13 mouse cellular contexts compared by ENCODE assay signal in the genomic region with DNA sequence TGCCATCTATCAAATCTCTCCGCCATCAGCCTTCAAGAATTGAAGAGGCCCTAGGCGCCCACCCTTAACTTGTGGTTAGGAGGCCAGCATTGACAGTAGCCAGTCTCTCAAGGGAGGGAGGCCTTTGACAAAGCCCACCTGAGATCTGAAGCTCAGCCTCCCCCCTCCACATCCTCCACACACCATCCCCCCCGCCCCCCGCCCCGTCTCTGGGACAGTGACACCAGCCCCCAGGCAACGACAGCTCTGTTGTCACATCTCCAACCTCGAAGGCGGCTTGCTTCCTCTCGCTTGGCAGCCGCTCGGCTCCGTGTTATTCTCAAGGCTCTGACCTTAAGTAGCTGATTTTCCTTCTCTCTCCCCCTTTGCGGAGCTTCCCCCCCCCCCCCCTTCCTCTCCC. TPM values are rescaled to one million over a fixed set of nuclear protein-coding genes. Genes with fewer than 3 reads are reported as not detected.
DNase-seq lines count a peak whose midpoint lies in the region.
"Had no signal": no experiment of that assay in that cellular context is flagged by ENCODE, and none has a peak within 500 bp of the region (broad histone marks: within the 10 kb centered on the region; RNA-seq: fewer than 3 reads in every experiment).

No protein-coding gene starts in this region.

- intact Hi-C loops in left cerebral cortex, postnatal 4 days (cut with DNase I) = no loop called here

- peak; percentile 25 to 40 for DNase-seq in cerebellum, postnatal 14 days
- DNase-seq in cerebellum, postnatal 36 days = no peak
- DNase-seq in left cerebral cortex, postnatal 4 days = peak; percentile 48
- DNase-seq in left cerebral cortex, adult 11 months (ENCODE audit: low spot score) = no peak
- peak; percentile 27 for DNase-seq in right cerebral cortex, postnatal 4 days
- no peak for DNase-seq in right cerebral cortex, adult 2 months (ENCODE audit: low spot score in 2 of 2)
- peak; percentile 19 for DNase-seq in telencephalon, adult 2 months (ENCODE audit: low read depth, low spot score)
- DNase-seq in B cell, adult 2 months = no peak
- DNase-seq: cerebellum, adult 9-11 months; heart, adult 11 months; heart, postnatal 10 days; lung, postnatal 14 days; thymus, postnatal 14 days had no signal

RNA-seq across cellular contexts. Expression of gene Sdk2, which starts 55.3 kb away (rescaled TPM):
- total RNA-seq in left cerebral cortex, postnatal 4 days (2021) = 10 to 100 TPM; 23.8 to 24.8 TPM

Comparison
In these comparisons a context has a peak if more than half of its experiments do, and no peak if none do; other contexts are left out.
1. DNase-seq: peak in cerebellum, postnatal 14 days (2 of 2), left cerebral cortex, postnatal 4 days (single experiment), right cerebral cortex, postnatal 4 days (single experiment) and telencephalon, adult 2 months (single experiment); none in cerebellum, postnatal 36 days (0 of 2), left cerebral cortex, adult 11 months (single experiment), right cerebral cortex, adult 2 months (0 of 2) and B cell, adult 2 months (0 of 2).